Comparison of ENCODE assay signal across 25 mouse cellular contexts in the genomic region with DNA sequence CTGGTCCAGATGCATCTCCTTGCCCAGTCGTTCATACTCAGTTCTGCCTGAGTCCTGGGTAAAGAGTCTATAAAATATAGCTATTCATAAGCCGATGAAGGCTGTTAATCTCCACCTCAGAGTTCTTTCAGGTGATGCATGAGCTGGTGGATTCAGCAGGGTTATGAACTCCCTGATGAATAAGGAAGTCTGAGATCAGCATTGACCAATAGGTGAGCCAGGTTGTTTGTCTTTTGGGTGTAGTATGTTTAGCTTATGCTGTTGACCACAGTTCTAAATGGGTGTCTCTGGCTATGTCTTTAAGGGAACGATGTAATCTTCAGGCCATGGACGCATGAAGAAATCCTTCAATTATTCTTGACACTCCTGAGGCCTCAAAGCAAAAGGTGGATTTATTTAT.
"Had no signal": no experiment of that assay in that cellular context is flagged by ENCODE, and none has a peak within 500 bp of the region (broad histone marks: within the 10 kb centered on the region; RNA-seq: fewer than 3 reads in every experiment).

No protein-coding gene starts in this region.

- H3K4me2 ChIP-seq: heart, embryonic 11.5 days; heart, embryonic 13.5 days; heart, embryonic 15.5 days; hindbrain, embryonic 12.5 days; hindbrain, embryonic 14.5 days; limb, embryonic 13.5 days; limb, embryonic 15.5 days; liver, embryonic 12.5 days had no signal

- H3K36me3 ChIP-seq: heart, embryonic 13.5 days; heart, embryonic 15.5 days; hindbrain, embryonic 10.5 days; hindbrain, embryonic 12.5 days; limb, embryonic 13.5 days; limb, embryonic 15.5 days; liver, embryonic 12.5 days had no signal

- ATAC-seq: hindbrain, embryonic 16.5 days; inflammation-experienced regulatory T-cells, adult 6 months; liver, embryonic 12.5 days had no signal

- H3K27me3 ChIP-seq: heart, embryonic 13.5 days; heart, embryonic 15.5 days; hindbrain, embryonic 12.5 days; limb, embryonic 13.5 days; limb, embryonic 15.5 days; liver, embryonic 12.5 days had no signal

- H3K9ac ChIP-seq: heart, embryonic 13.5 days; heart, embryonic 15.5 days; hindbrain, embryonic 12.5 days; hindbrain, embryonic 14.5 days; limb, embryonic 13.5 days; limb, embryonic 15.5 days; liver, embryonic 12.5 days had no signal

- H3K9me3 ChIP-seq: heart, embryonic 13.5 days; heart, embryonic 15.5 days; hindbrain, embryonic 10.5 days; hindbrain, embryonic 12.5 days; limb, embryonic 13.5 days; limb, embryonic 15.5 days; liver, embryonic 12.5 days had no signal

- H3K4me1 ChIP-seq: heart, embryonic 13.5 days; heart, embryonic 15.5 days; hindbrain, embryonic 10.5 days; hindbrain, embryonic 12.5 days; limb, embryonic 13.5 days; limb, embryonic 15.5 days; liver, embryonic 12.5 days had no signal

- H3K4me3 ChIP-seq: gastrocnemius, adult 2 months; heart, adult 2 months; heart, embryonic 13.5 days; heart, embryonic 15.5 days; hindbrain, embryonic 10.5 days; hindbrain, embryonic 12.5 days; limb, embryonic 13.5 days; limb, embryonic 15.5 days; liver, embryonic 12.5 days had no signal

- DNase-seq: gastrocnemius, adult 2 months; gastrocnemius, postnatal 10 days; gastrocnemius, postnatal 25 days; heart, adult 2 months; heart, postnatal 14 days; heart, postnatal 4 days; kidney, adult 18-20 months; kidney, adult 8-10 months; kidney, postnatal 10 days; kidney, postnatal 25 days; kidney, postnatal 4 days; layer of hippocampus, adult 9-11 months; layer of hippocampus, postnatal 36 days; left cerebral cortex, postnatal 4 days had no signal

- H3K27ac ChIP-seq: gastrocnemius, adult 2 months; heart, adult 2 months; heart, embryonic 13.5 days; heart, embryonic 15.5 days; hindbrain, embryonic 10.5 days; hindbrain, embryonic 12.5 days; hindbrain, embryonic 14.5 days; limb, embryonic 13.5 days; limb, embryonic 15.5 days; liver, embryonic 12.5 days had no signal
